Mouse (Mus musculus) heart, adult 11 months (tissue): Measurements from ENCODE around the gene Spock1.

Source experiments
- DNase-seq: peaks from one replicate; pipeline ENCODE4 v3.0.0; 2022

Gene Spock1

GRCm38 (mm10) chr13:57908266-57908582, at the start of gene Spock1:
Gene Spock1, minus strand, starts transcription at chr13:57908332.
- no peak for DNase-seq

GRCm38 (mm10) chr13:57950091-57950490, 42.0 kb upstream of the Spock1 start:
- no peak for DNase-seq

- no peak for DNase-seq
These were observed 41.4 kb upstream of the Spock1 start for GRCm38 (mm10) chr13:57949513-57949912.

- DNase-seq = peak; percentile 87
These were observed 37.1 kb upstream of the Spock1 start for GRCm38 (mm10) chr13:57945197-57945596.

DNA sequence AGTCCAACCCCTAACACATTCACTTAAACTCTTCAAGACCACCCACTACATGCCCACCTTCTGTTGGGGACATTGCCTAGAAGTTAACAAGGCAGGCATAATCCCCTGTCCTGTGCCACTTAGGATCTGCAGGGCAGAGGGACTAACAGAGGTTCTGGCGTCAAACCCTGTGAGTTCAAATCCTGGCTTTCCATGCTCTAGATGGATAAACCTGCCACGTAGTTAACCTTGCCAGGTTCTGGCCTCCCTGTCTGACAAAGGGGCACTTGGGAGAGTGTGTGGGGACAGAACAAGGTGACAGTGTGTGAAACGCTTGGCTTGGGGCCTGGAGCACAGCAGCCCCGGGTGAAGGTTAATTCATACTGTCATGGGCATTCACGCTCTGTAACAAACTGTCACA, 36.3 kb upstream of the Spock1 start:
- DNase-seq = peak; percentile 86

DNA sequence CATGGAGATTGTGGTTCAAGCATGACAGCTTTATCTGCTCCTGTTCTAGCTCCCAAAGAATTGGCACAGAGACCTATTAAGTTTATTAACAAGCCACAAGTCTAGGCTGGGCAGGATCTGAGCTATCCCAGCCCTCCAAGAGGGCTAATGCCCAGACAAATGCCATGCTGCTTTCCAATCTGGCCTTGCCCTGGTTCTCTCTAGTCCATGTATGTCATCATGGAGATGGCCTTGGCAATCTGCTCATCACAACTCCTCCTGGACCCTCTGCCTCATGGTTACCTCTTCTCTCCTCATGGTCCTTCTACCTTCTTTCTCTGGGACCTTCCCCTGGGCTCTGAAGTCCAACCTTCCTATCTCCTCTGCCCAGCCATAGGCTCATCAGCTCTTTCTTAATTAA, 35.8 kb upstream of the Spock1 start:
- DNase-seq = peak; percentile 64

DNA sequence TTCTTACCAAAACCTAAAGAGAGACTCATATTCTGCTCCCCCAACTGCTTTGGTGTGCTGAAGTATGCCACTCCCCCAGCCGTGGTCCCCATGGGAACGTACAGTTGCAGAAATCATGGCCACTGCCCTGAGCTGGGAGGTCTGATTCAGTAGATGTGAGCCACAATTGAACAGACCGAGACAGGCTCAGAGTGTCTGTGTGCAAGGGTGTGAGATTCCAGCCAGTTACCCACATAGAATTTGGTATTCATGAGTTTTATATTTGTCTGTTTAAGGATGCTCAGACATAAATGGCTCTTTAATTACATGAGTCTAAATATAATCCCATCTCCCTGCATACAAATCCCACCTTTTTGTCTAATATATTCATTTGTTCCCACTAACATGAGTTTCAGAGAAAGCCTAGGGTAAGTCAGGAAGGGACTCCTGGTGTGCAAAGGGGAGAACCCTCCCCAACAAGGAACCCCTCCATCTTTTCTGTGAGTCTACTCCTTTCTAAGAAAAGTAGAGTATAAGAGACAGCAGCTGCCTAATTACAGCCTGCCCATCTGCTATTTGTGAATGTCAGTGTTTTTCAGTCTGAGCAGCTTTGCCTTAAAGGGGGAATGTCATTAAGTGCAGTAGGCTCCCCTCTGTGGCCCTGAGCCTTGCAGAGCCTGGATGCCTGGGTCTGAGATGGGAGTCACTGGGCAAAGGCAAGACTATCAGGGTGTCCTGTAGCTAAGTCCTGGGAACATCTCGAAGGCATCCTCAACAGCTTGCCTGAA, 29.5 kb upstream of the Spock1 start:
- DNase-seq = no peak

- DNase-seq = no peak
These were observed 23.9 kb upstream of the Spock1 start for GRCm38 (mm10) chr13:57931998-57932397.

GRCm38 (mm10) chr13:57931376-57931775, 23.2 kb upstream of the Spock1 start:
- DNase-seq = no peak

GRCm38 (mm10) chr13:57930720-57931119, 22.6 kb upstream of the Spock1 start:
- no peak for DNase-seq

DNA sequence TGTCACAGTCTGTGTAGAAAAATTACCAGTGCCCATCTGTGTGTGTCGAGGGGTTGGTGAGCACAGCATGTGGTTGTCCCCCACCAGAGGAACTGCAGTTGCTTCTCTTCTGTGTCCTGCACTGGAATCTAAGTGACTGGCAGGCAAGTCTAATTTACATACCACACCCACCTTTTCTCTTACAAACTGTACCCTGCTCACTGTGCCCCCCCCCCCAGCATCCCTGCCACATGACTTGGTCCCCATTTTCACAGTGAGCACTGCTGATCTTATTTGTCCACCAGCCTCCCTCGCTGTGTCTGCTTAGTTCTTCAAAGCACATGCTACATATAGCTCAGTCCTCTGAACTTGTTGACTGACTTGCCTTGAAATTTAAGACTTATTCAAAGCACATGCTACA, 22.2 kb upstream of the Spock1 start:
- no peak for DNase-seq

GRCm38 (mm10) chr13:57919947-57920346, 11.8 kb upstream of the Spock1 start:
- DNase-seq = no peak

DNA sequence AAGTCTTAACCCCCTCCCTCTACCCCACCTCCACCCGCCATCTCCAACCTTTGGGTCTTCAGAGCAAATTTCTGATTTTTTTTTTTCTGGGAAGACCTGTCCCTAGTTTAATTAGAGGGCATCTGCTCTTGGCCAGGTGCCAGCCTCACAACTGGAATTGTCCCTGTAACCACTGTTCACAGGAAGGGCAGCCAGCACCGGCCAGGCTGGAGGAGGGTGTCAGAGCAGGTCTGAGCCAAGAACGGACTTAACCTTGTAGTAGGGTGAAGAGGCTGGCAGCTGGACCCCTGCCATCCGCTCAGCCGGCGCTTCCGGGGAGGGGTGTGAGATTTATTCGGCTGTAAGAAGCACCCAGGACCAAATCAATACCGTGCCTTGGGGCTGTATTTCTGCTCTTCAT, 3.0 kb upstream of the Spock1 start:
- peak; percentile 96 for DNase-seq

DNA sequence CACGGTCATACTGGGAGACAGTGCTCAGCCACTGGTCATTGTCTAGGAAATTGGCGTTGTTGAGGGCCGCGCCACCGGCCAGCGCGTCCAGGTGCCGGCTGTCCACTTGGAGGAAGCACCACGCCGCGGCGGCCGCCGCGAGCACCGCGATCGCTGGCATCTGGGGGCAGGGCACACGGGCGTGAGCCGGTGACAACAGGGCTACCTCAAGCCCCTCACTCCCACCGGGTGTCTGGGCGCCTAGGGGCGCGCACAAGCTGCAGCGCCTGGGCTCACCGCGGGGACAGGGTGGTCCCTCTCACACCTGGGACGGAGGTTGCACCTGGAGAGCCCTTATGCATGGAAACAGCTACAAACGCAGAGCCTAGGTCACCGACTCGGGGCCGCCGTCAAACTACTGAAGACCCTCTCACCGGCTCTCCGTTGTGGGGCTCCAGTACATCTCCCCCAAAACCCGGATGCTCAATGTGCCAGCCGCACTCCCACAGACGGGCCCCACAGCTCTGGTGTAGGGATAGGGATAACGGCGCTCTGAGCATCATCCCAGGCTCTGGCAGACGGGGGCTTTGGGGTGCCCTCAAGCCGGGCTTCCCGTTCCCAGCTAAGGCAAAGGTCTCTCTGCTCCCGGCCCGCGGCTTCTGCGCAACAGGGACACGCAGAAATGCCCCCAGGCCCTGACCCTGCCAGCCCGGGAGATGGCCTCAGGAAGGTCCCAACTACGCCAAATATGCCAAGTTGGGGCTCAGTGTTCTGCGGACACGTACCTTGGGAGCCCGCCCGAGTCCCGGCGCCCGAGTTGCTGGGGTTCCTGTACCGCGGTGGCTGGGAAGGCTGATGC, 485 bp downstream of the Spock1 start:
- DNase-seq = no peak

GRCm38 (mm10) chr13:57894597-57894996, 13.5 kb downstream of the Spock1 start:
- DNase-seq = no peak

GRCm38 (mm10) chr13:57889708-57890107, 18.4 kb downstream of the Spock1 start:
- no peak for DNase-seq

- peak; percentile 87 for DNase-seq
These were observed 19.1 kb downstream of the Spock1 start for GRCm38 (mm10) chr13:57889050-57889449.

- no peak for DNase-seq
These were observed 28.3 kb downstream of the Spock1 start for GRCm38 (mm10) chr13:57879817-57880216.

DNA sequence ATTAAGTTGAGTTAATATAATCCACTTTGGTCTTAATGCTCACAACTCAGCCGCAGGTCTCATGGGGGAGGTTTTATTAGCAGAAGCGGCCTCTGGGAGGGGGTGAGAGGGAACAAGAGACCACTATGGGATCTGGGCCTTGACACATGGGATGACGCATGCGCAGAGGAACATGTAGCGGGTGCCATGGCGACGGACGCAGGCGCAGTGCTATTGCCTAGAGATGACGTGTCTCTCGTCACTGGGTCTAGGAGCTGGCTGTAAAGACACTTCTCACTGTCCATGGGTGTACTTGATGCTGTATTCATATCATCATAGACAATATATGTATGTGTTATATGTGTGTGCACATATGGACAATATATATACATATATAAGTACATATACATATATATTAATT, 29.3 kb downstream of the Spock1 start:
- no peak for DNase-seq

GRCm38 (mm10) chr13:57877782-57878181, 30.4 kb downstream of the Spock1 start:
- DNase-seq = peak; percentile 87

DNA sequence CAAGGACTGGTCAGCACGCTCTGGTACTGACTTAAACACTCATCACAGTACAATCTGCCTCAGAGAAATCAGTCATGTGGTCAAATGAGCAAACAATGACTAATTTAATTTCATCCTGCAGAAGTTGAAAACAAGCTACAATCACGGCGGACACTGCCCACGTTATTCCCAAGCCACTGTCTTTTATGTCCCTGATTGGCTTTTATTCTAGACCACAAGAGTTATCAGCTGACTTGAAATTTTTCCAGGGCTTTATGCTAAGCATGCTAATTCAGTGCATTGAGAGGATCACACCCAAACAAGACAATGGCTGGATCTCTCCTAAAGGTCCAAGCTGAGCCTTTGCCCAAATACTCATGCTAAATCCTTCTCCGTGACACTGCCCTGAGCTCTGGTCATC, 31.2 kb downstream of the Spock1 start:
- DNase-seq = no peak

DNA sequence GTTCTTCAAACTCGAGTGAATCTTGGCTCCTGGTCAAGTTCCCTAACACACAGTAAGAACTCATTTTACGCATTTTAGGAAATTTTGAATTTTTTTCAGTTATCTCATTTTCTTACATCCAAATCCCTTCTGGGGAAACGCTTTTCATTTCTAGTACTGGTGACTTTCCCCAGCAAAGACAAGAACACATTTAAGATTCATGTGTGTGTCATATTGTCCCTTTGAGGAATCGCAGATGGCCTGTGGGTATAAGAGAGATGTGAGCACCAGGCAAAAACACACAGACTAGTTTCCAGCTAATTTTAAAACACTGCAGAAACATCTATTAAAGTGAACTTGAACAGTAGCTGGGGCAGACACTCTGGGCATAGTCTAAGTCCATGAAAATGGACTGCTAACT, 38.1 kb downstream of the Spock1 start:
- DNase-seq = no peak

DNA sequence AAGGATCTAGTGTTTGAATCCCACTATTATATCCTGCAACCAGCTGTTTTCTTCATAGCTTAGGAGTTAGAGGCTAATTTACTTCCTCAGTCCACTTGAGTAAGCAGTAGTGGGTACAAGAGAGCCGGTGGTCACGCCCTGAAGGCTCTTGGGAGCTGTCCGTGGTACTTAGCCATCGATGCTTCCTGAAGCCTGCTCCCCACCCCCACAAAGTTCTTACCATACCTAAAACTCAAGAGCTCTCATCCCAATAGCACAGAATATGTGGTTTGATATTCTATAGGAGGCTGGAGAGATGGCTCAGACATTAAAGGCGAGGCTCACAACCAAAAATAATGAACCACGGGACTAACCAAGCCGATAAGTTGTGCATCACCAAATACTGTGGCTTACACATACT, 40.5 kb downstream of the Spock1 start:
- DNase-seq = no peak

GRCm38 (mm10) chr13:57865029-57865428, 43.1 kb downstream of the Spock1 start:
- DNase-seq = no peak
